Mouse (Mus musculus) B cell, adult 2 months (primary cell): ENCODE results near the gene Rhbdl3.

Experiments used
- DNase-seq, 2 experiments: peaks; one replicate each; pipeline ENCODE4 v3.0.0; 2022

Gene Rhbdl3

DNA sequence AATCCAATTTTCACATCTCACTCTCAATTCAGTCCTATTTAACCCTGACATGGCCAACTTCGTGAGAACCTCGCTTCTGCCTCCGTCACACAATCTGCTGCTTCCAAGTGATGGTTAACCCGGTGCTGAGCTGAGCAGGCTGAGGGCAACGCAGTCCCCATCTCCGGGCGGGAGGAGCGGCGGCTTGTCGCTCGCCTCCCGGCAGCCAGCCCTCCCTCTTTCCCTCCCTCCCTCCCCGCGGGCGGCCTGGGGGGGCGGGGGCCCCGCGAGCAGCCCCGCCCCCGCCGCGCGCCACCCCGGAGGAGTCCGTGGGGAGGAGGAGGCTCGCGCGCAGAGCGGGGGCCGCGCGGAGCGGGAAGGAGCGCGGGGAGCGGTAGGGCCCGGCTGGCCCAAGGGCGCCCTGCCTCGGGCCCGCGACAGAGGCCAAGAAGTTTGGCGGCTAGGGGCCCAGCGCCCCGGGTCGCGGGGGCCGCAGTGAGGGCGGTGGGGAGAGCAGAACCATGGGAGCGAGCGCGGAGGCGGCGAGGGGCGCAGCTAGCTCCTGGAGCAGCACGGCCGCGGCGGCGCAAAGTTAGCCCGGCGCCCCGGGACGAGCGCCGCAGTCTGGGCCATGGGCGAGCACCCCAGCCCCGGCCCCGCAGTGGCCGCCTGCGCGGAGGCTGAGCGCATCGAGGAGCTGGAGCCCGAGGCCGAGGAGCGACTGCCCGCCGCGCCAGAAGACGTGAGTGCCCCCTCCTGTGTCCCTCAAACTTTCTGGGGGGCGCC lies at the start of gene Rhbdl3:
Rhbdl3 (plus strand) TSS at position 362 of the 765 bp plus-strand sequence.
- peak; percentile 38 to 40 for DNase-seq

DNA sequence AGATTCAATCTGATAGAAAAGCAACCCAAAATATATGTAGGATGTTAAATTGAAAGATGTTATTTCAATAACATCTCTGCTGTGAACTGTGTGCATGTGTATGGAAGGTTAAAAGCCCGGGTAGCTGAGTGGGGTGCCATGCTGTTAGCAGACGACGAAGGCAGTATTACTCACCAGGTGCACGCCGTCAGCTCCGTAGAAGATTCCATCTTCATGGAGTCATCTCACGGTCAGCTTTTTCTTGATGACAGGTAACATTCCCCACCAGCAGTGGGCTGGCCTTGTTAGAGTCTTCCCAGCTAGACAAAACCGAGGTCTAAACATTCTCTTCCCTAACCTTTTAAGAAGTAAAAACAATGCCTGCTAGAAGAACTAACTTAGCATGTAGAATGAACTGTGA lies 36.6 kb upstream of the Rhbdl3 start:
- DNase-seq, result no peak

DNA sequence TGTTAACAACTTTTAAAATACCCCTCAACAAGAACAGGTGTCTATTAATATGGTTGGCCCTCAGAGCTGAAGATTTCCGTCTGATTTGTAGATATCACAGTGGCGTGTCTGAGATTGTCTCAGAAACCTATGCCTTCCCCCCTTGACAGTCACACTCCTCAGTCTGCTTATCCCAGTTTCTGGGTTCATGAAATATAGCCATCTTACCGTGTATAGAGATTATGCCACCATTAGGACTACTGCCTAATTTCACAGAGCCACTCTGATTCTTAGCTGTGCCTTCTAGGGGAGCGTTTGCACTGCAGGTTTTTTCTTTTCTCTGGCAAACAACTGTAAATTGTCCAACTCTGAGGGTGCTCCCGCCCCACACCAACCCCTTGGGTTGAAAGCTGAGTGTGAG lies 29.6 kb upstream of the Rhbdl3 start:
- DNase-seq, result no peak

DNA sequence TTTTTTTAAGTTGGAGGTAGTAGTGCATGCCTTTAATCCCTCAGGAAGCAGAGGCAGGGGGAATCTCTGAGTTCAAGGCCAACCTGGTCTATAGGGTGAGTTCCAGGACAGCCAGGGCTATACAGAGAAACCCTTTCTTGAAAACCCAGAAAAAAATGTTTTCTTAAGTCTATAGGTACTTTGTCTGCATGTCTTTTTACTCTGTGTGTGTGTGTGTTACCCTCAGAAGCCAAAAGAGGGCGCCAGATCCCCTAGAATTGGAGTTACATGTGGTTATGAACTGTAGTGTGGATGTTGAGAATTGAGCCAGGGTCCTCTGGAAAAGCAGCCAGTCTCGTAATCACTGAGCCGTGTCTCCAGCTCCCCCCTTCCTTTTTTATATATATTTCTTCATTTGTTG lies 25.7 kb upstream of the Rhbdl3 start:
- DNase-seq, result peak in 1 of 2 experiments; percentile 10

DNA sequence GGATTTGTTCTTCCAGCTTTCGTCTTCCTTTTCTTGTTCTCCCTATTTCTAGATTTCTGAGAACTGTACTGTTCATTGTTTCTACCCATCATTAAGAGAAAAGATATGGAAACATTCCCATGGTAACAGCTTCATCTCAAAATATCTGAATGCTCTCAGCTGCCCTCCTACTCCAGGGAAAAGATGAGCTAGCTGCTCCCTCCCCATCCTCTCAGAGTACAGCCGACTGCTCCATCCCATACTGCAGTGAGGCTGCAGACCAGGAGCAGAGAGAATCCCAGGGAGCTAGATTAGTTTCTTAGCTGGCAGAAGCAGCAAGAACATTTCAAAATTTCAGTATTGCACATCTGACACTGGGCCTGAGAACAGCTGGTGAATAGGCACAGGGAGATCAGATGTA lies 22.7 kb upstream of the Rhbdl3 start:
- no peak for DNase-seq

DNA sequence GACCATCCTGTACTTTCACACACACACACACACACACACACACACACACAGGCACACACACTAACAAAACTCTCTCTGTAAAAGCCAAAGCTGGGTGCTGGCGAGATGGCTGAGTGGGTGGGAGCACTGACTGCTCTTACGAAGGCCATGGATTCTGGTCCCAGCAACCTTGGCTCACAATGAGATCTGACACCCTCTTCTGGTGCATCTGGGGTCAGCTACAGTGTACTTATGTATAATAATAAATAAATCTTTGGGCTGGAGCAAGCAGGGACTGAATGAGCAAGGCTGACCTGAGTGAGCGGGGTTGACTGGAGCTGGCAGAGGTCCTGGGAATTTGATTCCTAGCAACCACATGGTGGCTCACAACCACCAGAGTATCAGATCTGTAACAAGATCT lies 16.9 kb upstream of the Rhbdl3 start:
- no peak for DNase-seq

DNA sequence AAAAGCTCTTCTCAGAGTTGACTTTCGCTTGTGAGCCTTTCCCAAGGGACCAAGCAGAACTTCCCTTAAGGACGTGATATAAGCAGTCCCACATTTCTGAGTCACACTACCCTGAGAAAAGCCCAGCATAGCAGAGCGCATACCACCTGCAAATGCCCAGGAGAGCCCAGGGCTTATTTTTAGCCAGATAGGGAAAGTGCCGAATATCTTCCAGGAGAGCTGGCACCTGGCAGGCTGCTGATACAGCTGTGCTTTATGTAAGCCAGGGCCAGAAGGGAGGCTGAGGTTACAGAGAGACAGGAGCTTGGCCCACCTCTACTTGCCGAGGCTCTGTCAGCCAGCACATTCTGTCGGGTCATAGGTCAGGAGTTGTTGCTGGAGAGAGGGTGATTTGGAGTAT lies 16.1 kb upstream of the Rhbdl3 start:
- no peak for DNase-seq

DNA sequence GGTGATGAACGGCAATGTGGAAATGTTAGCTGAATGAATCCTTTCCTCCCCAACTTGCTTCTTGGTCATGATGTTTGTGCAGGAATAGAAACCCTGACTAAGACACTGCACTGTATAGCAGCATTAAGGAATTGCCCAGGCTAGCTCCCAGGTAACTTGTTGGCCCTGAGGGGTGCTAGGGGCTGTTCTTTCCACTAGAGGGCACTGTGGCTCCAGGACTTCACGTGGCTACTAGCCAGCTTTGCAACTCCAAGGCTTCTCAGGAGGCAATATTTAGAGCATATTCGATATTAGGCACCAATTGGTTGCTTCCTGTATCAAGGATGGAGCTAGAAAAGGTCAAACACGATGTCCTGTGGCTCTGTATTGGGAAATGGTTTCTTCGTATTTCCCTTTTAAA lies 13.6 kb upstream of the Rhbdl3 start:
- DNase-seq, result peak; percentile 79 to 80

DNA sequence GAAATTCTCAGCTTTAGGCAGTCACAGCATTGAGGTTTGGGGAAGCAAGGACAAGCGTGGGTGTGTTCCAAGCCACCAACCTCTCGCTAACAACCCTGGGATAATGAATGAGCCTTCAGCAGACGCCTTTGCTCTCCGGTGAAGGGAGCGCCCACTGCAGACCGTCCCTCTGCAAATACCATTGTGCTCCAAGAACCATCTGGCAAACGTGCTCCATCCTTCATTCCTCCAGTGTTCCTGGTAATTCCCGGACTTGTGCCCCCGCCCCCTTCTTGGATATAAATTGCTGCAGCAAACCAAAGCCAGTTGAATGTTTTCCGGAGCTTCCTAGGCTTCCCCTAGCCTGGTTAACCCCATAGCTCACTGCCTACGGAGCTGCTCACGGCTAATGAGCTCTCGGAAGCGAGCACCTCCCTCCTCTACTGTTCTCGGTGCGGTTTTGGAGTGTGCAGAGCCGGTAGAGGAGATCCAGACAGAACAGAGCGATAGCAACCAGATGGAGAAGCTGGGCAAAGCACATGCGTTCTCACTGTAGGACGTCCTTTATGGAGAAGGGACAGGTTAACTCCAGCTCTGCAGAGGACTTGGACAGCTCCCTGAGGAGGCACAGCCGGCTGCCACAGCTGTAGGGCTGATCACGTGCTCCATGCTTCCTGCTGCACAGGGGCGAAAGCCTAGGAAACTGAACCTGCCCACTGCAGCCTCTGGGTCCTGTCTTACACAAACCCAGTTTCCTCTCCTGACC lies 10.8 kb upstream of the Rhbdl3 start:
- DNase-seq, result no peak

DNA sequence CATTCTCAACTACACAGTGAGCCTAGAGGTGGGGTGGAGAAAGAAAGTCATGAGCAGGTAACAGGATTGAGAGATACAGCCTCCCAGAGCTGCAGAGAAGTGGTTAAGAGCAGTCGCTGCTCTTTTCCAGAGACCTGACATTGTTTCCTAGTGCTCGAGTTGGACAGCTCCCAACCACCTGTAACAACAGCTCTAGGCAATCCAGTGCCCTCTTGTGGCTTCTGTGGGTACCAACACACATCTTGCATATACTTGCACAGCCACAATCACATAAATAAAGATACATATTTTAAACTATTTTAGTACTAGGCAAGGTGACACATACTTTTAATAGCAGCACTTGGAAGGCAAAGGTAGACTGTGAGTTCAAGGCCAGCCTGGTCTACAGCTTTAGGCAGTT lies 9.7 kb upstream of the Rhbdl3 start:
- no peak for DNase-seq

DNA sequence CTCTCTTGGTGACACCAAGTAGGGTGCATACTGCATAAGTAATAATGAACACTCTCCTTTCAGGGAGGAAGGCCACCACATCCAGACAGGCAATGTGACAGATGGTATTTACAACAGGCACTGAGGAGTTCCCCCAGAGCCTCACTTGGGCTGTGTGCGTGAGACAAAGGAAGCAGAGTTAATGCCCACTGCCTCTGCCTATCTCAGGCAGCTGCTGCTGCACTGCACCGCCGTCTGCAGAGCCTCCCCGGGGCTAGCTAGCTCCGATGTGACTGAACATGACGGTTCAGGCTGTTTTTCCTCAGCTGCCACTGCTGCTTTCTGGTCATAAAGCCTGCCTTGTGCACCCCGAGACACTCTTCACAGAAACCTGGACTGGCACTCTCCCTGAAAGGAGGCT lies 8.2 kb upstream of the Rhbdl3 start:
- no peak for DNase-seq

DNA sequence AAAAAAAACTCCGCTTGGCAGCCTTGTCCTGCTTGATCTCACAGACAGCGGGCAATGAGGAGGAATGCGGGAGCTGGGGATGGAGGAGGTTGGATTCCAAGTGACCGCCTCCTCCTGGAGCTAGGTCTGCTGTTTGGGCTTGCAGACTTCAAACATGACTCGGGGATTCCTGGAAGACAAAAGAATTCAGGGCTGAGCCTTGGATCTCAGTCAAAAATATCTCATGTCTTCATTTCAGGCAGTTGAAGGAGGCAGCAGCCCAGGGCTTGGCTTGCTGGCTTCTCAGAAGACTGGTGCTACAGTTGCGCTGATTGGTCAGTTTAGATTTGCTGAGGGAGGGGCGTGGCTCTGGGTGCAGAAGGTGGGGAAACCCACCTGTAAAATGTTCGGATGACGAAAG lies 5.6 kb upstream of the Rhbdl3 start:
- no peak for DNase-seq

DNA sequence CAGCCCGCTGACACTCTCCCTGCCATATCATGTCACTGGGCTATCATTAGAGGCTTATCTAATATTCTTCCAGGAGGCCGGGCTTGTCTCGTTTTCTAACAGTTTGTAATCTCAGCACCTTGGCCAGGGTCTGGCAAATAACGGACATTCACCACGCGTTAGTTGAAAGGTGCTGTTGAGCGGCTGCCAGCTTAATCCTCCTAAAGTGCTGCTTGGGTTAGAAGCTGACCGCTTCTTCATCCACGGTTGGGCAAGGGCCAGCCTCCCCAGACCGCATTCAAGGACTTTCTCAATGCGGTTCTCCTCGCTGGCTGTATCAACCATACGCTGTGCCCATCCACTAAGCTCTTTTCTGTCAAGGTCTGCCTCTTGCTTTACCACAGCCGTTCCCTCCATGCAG lies 4.9 kb upstream of the Rhbdl3 start:
- DNase-seq, result no peak

DNA sequence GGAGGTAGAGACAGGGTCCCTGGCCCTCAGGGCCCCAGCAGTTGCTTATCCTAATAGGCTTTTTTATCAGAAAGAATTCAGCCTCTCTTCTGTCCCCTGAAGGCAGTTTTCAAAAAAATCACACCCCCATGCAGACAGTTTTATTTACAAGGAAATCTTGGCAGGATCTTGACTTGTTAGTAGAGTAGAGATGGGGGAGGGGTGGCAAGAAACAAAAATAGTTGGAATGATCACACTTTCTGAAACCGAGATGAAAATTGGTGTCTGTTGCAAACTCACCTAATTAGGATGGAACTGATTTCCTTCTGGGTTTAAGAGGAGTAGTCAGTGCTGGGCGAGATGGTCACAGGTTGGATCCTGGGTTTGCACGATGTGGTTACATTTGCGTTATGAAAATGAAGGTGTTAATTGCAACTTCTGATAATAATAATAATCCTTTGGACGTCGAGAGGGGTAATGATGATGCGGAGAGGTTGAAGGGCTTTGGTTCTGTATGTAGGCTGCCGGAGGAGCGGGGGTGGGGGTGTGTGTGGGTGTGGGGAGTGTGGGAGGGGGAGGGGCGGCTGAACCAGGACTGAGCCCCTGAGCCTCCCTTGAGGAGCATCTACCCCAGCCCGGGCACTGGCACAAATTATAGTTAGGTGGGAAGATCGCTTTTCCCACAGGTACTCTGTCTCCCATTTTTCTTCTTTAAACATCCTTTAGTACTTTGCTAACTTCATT lies 1.0 kb upstream of the Rhbdl3 start:
- no peak for DNase-seq

DNA sequence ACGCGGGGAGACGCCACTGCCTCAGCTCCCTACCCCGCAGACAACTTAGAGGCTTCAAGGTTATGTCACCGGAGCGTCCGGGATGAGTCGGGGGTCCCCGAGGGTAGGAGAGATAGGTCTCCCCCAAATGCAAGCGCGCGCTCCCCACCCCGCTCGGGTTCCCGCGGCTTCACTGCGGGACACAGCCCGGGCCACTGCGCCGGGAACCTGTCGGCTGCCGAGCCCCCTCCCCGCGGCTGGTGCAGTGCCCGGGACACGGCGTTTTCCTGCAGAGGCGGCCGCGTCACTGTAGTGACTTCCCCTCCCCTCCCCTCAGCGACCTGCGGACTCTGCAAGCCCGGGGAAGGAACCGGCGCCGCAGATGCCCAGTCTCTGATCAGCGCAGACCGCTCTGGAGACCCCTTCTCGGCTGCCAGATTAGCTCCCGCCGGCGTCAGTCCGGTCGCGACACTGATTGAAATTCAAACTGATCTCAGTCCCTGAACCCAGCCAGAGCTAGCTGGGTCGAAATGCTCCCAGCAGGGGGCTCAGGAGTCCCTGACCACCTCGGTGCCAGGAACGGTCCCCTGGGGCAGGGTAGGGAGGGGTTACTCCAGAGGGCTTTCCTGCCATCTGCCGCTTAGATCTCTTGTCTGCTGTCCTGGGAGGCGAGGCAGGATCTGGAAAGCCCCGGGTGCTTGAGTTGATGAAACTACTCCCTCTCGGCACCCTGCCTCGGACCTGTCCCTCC lies 769 bp downstream of the Rhbdl3 start:
- DNase-seq, result peak; percentile 45 to 46

DNA sequence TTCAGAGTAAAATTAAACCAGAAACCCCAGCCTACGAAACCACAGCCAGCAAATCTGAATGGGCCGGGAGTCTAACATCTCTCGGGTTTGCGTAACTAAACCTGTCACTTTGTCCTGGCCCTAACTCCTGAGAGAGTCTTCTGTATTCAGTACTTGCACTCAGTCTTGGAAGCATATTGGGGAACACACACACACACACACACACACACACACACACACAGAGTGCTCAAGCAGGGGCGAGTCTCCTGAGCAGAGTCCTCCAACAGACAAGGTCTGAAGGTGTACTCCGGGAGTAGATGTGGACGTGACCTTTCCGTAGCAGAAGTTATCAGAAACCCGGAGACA lies 1.3 kb downstream of the Rhbdl3 start:
- DNase-seq, result peak in 1 of 2 experiments; percentile 34

DNA sequence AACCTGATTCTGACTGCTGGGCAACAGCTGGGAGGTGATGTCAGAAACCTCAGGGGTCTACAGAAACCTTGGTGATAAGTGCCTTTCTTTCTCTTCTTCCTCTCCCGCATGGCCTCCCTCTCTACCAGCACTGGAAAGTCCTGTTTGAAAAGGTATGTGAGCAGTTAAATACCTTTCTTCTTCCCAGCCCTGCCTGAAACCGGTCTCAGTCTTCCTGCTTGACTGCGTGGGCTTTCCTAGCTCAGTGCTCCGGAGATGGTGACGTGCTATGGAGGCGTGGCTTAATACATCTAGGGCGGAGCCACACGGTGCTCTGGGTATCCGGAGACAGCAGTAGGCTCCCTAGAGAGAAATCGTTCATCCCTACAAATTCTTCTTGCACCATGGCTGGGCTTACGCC lies 1.8 kb downstream of the Rhbdl3 start:
- peak; percentile 79 to 82 for DNase-seq

DNA sequence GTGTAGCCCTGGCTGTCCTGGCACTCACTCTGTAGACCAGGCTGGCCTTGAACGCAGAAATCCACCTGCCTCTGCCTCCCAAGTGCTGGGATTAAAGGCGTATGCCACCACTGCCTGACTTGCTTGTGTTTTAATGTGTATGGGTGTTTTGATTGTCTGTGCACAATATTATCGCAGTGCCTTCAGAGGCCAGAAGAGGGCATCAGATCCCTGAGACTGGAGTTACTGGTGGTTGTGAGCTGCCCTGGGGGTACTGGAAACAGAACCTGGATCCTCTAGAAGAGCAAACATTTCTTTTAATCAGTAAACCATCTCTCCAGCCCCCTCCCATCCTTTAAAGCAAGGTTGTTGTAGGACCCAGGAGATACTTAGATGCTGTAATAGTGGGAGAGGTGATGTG lies 3.0 kb downstream of the Rhbdl3 start:
- peak; percentile 31 to 36 for DNase-seq

DNA sequence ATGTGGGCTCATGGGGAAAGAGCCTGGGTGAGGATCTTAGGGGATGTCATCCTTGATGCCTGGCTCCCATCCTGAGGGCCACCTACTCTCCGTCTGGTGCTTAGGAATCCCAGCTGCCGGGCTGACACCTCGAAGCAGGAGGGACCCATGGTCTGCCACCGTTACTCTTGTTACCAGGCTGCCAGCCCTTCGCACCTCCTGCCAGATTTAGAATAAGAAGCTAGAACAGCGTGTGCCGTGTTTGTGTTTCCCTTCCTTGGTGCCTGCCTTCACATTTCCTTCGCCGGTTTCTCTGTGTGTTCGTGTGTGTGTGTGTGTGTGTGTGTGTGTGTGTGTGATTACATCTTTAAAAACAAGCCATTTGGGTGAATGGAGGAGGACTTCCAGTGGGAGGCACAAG lies 4.1 kb downstream of the Rhbdl3 start:
- no peak for DNase-seq

DNA sequence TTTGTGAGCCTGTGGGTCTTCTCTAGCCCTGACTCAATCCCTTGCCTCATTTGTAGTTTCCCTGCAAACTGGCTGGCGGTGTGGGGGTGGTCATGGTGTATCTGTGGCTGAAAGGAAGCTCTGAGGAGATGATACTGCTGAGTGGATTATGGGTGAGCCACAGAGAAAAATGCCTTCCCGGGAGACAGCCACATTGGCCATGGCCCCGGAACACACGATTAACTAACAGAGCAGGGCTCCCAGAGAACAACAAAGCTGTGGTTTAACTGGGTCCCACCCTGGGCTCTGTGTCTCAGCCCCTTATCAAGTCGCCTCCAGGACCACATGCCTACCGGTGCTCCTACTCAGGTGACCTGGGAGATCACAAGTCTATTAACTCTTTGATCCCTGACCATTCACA lies 7.8 kb downstream of the Rhbdl3 start:
- DNase-seq, result no peak

DNA sequence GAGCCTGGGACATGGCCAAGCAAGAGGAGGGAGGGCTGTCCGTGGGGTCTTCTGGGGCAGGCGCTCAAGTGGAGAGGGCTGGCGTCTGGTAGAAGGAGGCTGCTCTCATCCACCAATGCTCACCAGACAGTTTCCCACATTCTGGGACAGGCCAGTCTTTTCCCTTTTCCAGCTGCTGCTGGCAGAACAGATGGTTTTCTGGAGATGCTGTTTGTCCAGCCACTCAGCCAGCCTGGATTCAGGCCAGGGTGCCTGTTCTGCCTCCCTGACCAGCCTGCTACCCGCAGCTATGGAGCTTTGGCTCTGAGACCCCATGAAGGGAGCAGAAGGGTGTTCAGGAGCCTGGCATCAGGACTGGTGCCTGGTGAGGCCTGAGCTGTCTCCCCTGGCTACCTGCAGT lies 10.6 kb downstream of the Rhbdl3 start:
- DNase-seq, result no peak

DNA sequence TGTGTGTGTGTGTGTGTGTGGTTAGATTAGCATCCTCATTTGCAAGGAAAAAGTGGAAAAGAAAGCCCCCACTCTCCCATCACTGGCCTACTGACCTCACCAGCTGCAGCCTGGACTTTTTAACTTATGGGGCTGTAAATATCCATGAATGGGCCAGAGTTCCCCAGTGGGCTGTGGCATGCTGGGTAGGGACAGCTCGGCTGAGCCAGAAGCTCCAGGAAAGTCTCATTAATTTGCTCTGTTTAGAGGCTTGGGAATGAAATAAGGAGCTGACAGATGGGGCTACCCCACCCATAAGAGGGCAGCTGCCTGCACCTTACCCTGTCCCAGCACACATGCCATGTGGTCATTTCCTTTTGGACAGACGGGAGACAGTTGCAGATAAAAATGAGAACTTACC lies 11.3 kb downstream of the Rhbdl3 start:
- no peak for DNase-seq

DNA sequence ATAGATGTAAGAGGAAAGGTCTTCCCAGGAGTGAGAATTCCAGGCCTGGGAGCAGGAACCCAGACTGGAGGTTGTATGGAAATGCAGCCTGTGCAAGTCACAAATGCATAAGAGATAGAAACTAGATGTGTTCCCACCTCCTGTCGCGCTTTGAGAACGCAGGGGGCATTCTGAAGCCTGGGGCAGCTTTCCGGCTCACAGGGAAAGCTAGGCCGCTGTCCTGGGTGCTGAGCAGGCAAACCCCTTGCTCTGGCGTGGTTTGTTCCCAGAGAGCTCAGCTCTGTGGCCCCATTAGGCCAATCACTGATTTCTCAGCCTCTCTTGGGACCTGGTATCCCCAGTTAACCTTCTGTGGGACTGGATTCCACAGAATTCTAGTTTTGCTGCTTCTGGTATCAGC lies 11.9 kb downstream of the Rhbdl3 start:
- no peak for DNase-seq
